Mouse (Mus musculus): ENCODE data around the gene Atp9a.

- TF ChIP-seq EP300 (IDR thresholded peaks at IDR 0.05; ENCODE audit: insufficient read depth, low read depth, low read length) (no peak), CTCF (IDR thresholded peaks at IDR 0.05) (no peak), POLR2A (IDR thresholded peaks at IDR 0.05; ENCODE audit: insufficient read depth, low read depth, low read length) (no peak)
Measured at GRCm38 (mm10) chr2:168613092-168613880, 128.9 kb downstream of the Atp9a start.
